Mouse (Mus musculus) small intestine, adult 2 months (tissue): Measurements from ENCODE around the gene Gm10053.
A peak's percentile ranks its signal among the peaks of the same experiment; 100 is the strongest.

Source experiments
- CTCF ChIP-seq: fragments of 200-500 bp; IDR thresholded peaks from 2 replicates; pipeline ENCODE4 v1.5.1; 2012; ENCODE audit warnings: low read depth, mild to moderate bottlenecking, control low read depth, inconsistent platforms, low read length, moderate library complexity, mixed read lengths; ENCODE audit not compliant: insufficient replicate concordance, insufficient read length; ENCODE audit errors: extremely low read depth
- POLR2A ChIP-seq: fragments of 200-500 bp; IDR thresholded peaks from 2 replicates; pipeline ENCODE4 v1.6.1; 2012; ENCODE audit warnings: low read depth, mild to moderate bottlenecking, control low read depth, inconsistent platforms, low read length, moderate library complexity

- peak; percentile 87 for TF ChIP-seq CTCF
- no peak for TF ChIP-seq POLR2A
Measured at GRCm38 (mm10) chr19:24871037-24871635, 4.3 kb upstream of the Gm10053 start.
